Mouse (Mus musculus): ENCODE data around the gene Trpm1. TPM values are rescaled to one million over a fixed set of nuclear protein-coding genes. Genes with fewer than 3 reads are reported as not detected.

The Trpm1 gene
- polyA plus RNA-seq, 1 experiment, result 0.01 TPM

DNA sequence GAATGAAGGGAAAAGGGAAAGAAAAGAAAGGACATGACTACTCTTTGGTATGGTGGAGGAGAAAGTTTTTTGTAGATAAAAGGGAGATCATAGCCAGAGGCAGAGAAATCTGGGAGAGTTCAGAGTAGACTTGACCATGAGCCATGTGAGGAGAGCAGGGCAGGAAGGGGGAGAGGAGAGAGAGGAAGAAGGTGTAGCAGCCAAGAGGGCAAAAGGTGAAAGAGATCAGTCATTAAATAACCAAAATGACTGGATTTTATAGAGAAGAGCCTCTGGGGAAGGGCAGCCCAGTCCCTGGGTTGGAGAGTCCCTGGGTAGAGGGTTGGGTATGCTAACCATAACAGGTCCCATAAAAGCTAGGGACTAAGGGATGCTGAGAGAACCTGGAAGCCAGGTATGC is 132.9 kb downstream of the Trpm1 start:
- Histone ChIP-seq H3K4me3 (replicated peaks) (peak overlapping the region; percentile 75), H3K4me1 (ENCODE audit: control insufficient read depth) (peaks cover 22% of the 10 kb centered on the region), H3K36me3 (ENCODE audit: control insufficient read depth) (no peaks in the 10 kb centered on the region), H3K9me3 (ENCODE audit: control insufficient read depth, low read length) (no peaks in the 10 kb centered on the region), H3K27me3 (ENCODE audit: control insufficient read depth) (peaks cover 7% of the 10 kb centered on the region)
- TF ChIP-seq TAL1 (IDR thresholded peaks at IDR 0.05; ENCODE audit: low read length), result no peak
- no peak for TF ChIP-seq GATA1 (IDR thresholded peaks at IDR 0.05; ENCODE audit: low read length)

DNA sequence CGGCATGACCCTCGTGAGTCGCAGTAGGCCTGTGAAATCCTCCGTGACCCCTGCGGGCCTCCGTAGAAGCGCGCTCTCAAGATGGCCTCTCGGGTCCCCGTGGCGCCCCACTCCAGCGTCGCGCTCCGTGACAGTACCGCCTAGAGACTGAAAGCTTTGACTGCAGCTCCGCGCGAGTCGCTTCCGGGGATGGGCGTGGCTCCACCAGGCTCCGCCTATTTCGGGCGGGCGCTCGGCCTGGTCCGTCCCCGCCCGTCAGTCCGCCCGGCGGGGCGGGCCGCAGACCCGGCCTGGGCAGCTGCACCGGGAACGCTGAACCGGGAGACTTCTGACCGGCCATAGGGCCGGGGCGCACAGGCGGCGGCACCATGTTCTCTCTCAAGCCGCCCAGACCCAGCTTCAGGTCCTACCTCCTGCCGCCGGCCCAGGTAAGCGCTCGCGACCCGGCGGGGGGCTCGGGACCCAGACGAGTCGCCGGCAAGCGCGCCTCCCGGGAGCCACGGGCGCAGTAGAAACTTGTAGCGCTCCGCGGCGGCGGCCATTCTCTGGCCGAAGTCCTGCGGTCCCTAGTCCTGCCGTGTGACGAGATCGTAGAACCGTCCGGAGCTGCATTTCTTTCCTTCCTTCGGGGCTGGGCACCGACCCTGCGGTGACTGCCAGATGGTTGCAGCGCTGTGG is 133.9 kb downstream of the Trpm1 start, which contains the start of gene Mtmr10:
Gene Mtmr10 (plus strand): TSS at position 240 of the 678 bp plus-strand sequence.
- no peaks in the 10 kb centered on the region; the same call in 1 of the 2 replicates for H3K36me3 ChIP-seq (ENCODE audit: control insufficient read depth)
- peaks cover 7% of the 10 kb centered on the region for H3K27me3 ChIP-seq (ENCODE audit: control insufficient read depth)
- H3K9me3 ChIP-seq (ENCODE audit: control insufficient read depth, low read length), result no peaks in the 10 kb centered on the region
- H3K4me3 ChIP-seq (replicated peaks), result peak within 1 kb of the TSS; percentile 75
- H3K4me1 ChIP-seq (ENCODE audit: control insufficient read depth), result peaks cover 22% of the 10 kb centered on the region
- TF ChIP-seq GATA1 (IDR thresholded peaks at IDR 0.05; ENCODE audit: low read length), result no peak
- no peak for TF ChIP-seq TAL1 (IDR thresholded peaks at IDR 0.05; ENCODE audit: low read length)

DNA sequence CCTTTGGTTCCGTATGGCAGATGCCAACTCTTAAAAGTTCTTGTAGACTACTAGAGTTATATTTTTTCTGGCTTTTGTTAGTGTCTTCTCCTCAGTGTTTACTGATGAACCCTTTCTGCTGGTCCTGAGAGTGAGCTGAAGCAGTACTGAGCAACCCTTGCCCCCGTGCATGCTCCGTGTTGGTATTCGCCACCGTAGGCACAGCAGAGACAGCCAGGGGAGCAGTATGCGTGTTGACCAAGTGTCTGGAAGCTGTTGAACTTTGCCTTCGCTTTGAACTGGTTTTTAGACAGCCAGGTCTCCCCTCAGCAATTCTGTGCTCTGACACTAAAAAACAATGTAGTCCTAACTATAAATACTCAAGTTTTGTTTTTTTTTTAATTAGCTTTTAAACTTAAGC is 135.8 kb downstream of the Trpm1 start:
- Histone ChIP-seq H3K9me3 (ENCODE audit: control insufficient read depth, low read length) (no peaks in the 10 kb centered on the region), H3K36me3 (ENCODE audit: control insufficient read depth) (no peaks in the 10 kb centered on the region; the same call in 1 of the 2 replicates), H3K27me3 (ENCODE audit: control insufficient read depth) (peaks cover 7% of the 10 kb centered on the region), H3K4me1 (ENCODE audit: control insufficient read depth) (peaks cover 22% of the 10 kb centered on the region), H3K4me3 (replicated peaks) (no peak overlapping the region)
- TF ChIP-seq TAL1 (IDR thresholded peaks at IDR 0.05; ENCODE audit: low read length), result no peak
- no peak for TF ChIP-seq GATA1 (IDR thresholded peaks at IDR 0.05; ENCODE audit: low read length)

DNA sequence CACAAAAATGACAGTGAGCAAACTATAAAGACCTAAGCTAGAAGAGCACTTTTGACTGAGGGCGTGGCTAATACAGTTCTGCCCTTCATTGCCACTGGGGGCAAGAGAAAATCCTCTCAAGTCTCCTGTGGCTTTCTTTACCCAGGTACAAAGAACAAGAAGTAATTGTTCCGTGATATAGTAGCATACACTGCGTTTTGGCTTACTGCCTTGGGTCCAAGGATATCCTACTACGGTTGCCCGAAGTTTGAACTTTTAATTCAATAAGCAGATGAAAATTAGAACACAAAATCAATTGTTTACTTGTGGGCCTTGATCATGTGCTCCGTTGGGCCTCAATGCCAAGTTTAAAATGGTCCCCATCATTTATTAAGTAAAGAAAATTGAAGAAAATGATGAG is 136.8 kb downstream of the Trpm1 start:
- Histone ChIP-seq H3K4me1 (ENCODE audit: control insufficient read depth) (peaks cover 22% of the 10 kb centered on the region), H3K36me3 (ENCODE audit: control insufficient read depth) (no peaks in the 10 kb centered on the region; the same call in 1 of the 2 replicates), H3K27me3 (ENCODE audit: control insufficient read depth) (peaks cover 7% of the 10 kb centered on the region), H3K9me3 (ENCODE audit: control insufficient read depth, low read length) (no peaks in the 10 kb centered on the region), H3K4me3 (replicated peaks) (no peak overlapping the region)
- TF ChIP-seq GATA1 (IDR thresholded peaks at IDR 0.05; ENCODE audit: low read length), result no peak
- no peak for TF ChIP-seq TAL1 (IDR thresholded peaks at IDR 0.05; ENCODE audit: low read length)

DNA sequence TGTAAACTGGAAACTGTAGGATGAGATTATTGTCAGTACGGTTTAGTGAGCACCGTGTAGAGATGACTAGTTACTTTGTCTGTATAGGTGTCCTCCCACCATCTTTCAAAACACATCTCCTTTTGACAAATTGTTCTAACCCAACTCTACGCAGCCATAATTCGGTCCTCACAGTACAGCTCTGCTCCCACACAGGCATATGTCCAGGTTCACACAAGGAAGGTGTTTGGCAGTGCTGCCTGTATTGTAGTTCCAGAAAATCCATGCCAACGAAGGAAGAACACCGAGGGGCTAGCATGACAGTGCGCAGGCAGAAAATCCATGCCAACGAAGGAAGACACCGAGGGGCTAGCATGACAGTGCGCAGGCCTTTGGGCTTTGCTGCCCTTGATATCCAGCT is 138.1 kb downstream of the Trpm1 start:
- TF ChIP-seq TAL1 (IDR thresholded peaks at IDR 0.05; ENCODE audit: low read length), result no peak
- no peak for TF ChIP-seq GATA1 (IDR thresholded peaks at IDR 0.05; ENCODE audit: low read length)
- Histone ChIP-seq H3K27me3 (ENCODE audit: control insufficient read depth) (peaks cover 7% of the 10 kb centered on the region), H3K4me3 (replicated peaks) (no peak overlapping the region), H3K9me3 (ENCODE audit: control insufficient read depth, low read length) (no peaks in the 10 kb centered on the region), H3K4me1 (ENCODE audit: control insufficient read depth) (peaks cover 18% of the 10 kb centered on the region), H3K36me3 (ENCODE audit: control insufficient read depth) (no peaks in the 10 kb centered on the region; the same call in 1 of the 2 replicates)

DNA sequence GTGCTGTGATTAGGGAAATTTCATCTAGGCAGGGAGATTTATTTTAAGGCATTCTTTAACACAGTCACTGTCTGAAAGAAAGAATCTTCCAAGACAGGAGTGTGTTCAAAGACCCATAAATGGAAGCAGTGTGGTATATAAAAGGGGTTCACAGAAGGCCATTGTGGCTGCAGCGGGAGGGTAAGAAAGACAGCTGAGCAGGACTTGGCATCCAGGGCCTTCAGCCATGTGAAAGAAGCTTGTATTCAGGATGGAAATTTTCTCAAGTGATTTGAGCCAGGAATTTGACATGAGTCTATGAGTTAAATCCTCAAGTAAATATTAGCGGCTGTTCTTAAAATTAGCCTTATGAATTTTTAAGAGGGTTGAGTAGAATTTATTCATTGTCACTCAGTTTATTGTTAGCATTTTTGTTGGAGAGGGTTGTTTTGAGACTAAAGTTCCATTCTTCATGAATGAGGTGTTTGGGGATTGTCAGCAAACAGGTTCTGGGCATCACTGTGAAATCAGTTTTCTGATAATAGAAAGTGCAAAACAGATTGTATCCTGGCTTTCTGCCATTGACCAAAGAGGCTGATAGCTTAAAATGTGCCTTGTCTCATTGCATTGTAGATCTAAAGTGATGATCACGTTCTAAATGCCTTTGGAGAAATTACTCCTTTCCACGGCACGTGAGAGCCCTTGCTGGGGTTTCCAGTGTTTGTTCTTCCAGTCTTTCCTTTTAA is 142.8 kb downstream of the Trpm1 start:
- Histone ChIP-seq H3K9me3 (ENCODE audit: control insufficient read depth, low read length) (no peaks in the 10 kb centered on the region), H3K27me3 (ENCODE audit: control insufficient read depth) (no peaks in the 10 kb centered on the region), H3K36me3 (ENCODE audit: control insufficient read depth) (no peaks in the 10 kb centered on the region; the same call in 1 of the 2 replicates), H3K4me1 (ENCODE audit: control insufficient read depth) (no peaks in the 10 kb centered on the region), H3K4me3 (replicated peaks) (no peak overlapping the region)
- TF ChIP-seq TAL1 (IDR thresholded peaks at IDR 0.05; ENCODE audit: low read length), result no peak
- TF ChIP-seq GATA1 (IDR thresholded peaks at IDR 0.05; ENCODE audit: low read length), result no peak

DNA sequence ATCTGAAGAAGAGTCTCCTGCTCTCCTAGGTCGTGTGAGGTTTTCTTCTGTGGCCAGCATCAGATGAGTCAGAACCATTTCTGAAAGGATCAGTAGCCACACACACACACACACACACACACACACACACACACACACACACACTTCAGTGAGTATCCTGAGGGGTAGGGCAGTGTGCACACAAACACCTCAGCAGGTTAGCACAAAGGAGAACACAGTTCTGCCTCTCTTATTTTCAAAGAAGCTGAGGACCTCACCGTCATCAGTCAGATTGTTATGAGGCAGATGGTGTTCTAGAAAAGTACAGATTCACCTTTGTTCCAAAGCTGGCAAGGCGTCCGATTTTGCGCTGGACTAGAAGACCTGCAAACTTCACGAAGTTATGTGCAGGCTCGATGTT is 156.6 kb downstream of the Trpm1 start:
- no peaks in the 10 kb centered on the region; the same call in 1 of the 2 replicates for H3K36me3 ChIP-seq (ENCODE audit: control insufficient read depth)
- no peak overlapping the region for H3K4me3 ChIP-seq (replicated peaks)
- H3K9me3 ChIP-seq (ENCODE audit: control insufficient read depth, low read length), result no peaks in the 10 kb centered on the region
- no peaks in the 10 kb centered on the region for H3K4me1 ChIP-seq (ENCODE audit: control insufficient read depth)
- no peaks in the 10 kb centered on the region for H3K27me3 ChIP-seq (ENCODE audit: control insufficient read depth)
- TF ChIP-seq GATA1 (IDR thresholded peaks at IDR 0.05; ENCODE audit: low read length) (no peak), TAL1 (IDR thresholded peaks at IDR 0.05; ENCODE audit: low read length) (no peak)

DNA sequence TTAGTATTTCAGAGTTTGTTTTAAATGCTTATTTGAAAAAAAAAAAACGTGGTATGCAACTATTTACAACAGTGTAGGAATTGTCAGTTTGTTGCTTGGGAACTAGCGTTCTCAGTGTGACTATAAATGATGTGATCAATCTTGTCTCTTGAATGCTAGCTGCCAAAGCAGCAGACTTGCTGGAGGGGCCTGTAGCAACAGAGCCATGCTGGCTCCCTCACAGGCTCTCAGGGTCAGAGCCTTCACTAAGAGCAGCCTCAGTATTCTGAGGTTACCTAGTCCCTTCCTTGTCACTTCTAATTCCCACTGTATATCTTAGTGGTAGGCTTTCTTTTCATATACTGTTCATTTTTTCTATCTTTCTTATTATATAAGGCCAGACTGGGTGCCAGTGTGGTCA is 157.1 kb downstream of the Trpm1 start:
- no peaks in the 10 kb centered on the region for H3K9me3 ChIP-seq (ENCODE audit: control insufficient read depth, low read length)
- no peaks in the 10 kb centered on the region; the same call in 1 of the 2 replicates for H3K36me3 ChIP-seq (ENCODE audit: control insufficient read depth)
- no peak for TF ChIP-seq TAL1 (IDR thresholded peaks at IDR 0.05; ENCODE audit: low read length)
- TF ChIP-seq GATA1 (IDR thresholded peaks at IDR 0.05; ENCODE audit: low read length), result no peak
- H3K27me3 ChIP-seq (ENCODE audit: control insufficient read depth), result no peaks in the 10 kb centered on the region
- H3K4me3 ChIP-seq (replicated peaks), result no peak overlapping the region
- H3K4me1 ChIP-seq (ENCODE audit: control insufficient read depth), result no peaks in the 10 kb centered on the region

DNA sequence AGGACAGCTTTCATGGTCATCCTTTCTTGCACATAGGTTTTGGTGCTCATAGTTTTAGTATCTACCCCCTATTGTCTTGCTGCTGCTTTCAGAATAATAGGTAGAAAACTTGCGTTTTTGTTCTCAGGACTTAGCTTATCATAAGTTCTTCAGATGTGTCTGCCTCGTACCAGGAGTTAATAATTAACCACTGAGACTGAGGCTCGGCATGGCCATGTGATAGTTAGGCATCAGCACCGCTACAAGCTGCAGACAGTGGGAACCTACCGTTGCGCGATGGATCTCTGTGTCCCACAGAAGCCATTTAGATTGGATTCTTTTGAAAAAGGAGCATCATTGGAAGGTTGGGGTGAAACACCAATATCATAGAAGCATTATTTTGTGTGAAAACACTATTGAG is 159.2 kb downstream of the Trpm1 start:
- Histone ChIP-seq H3K36me3 (ENCODE audit: control insufficient read depth) (peaks cover 2% of the 10 kb centered on the region; the same call in 1 of the 2 replicates), H3K27me3 (ENCODE audit: control insufficient read depth) (no peaks in the 10 kb centered on the region), H3K4me1 (ENCODE audit: control insufficient read depth) (no peaks in the 10 kb centered on the region), H3K9me3 (ENCODE audit: control insufficient read depth, low read length) (no peaks in the 10 kb centered on the region), H3K4me3 (replicated peaks) (no peak overlapping the region)
- TF ChIP-seq TAL1 (IDR thresholded peaks at IDR 0.05; ENCODE audit: low read length) (no peak), GATA1 (IDR thresholded peaks at IDR 0.05; ENCODE audit: low read length) (no peak)

Other genes with a start within 250 kb of the Trpm1 start
- gene E030018B13Rik, start 237.0 kb upstream of the Trpm1 start, polyA plus RNA-seq (2012), result not detected in 2 replicates
- 8.8 and 11.3 TPM in 2 replicates for gene Klf13, start 214.9 kb upstream of the Trpm1 start, polyA plus RNA-seq (2012)
- gene Mtmr10, start 133.8 kb downstream of the Trpm1 start, polyA plus RNA-seq (2012), result 0.02 and 0.03 TPM in 2 replicates
- gene Fan1, start 220.3 kb downstream of the Trpm1 start, polyA plus RNA-seq (2012), result 0.04 and 0.05 TPM in 2 replicates
- 0.21 and 0.35 TPM in 2 replicates for gene Mphosph10, start 238.4 kb downstream of the Trpm1 start, polyA plus RNA-seq (2012)
- gene Mcee, start 238.8 kb downstream of the Trpm1 start, polyA plus RNA-seq (2012), result 0.24 and 0.35 TPM in 2 replicates